Mouse (Mus musculus): ENCODE measurements around the gene Klrb1f. TPM values are rescaled to one million over a fixed set of nuclear protein-coding genes. Genes with fewer than 3 reads are reported as not detected.

Gene Klrb1f
- polyA plus RNA-seq, 1 experiment from 2014 or later = 0.21 TPM

- no peak overlapping the region for H3K4me2 ChIP-seq (replicated peaks; ENCODE audit: low read depth, low read length)
- no peaks in the 10 kb centered on the region for H3K9me3 ChIP-seq (ENCODE audit: low read length)
- no peak for ATAC-seq (ENCODE audit: low FRiP score, low TSS enrichment)
- H3K4me1 ChIP-seq (ENCODE audit: insufficient read depth, low read length) = no peaks in the 10 kb centered on the region
- WGBS = 85% methylated on average over 4 of the region's 4 CpGs
- no peaks in the 10 kb centered on the region for H3K36me3 ChIP-seq (ENCODE audit: insufficient read depth, low read length)
- no peaks in the 10 kb centered on the region for H3K27me3 ChIP-seq (ENCODE audit: insufficient read depth, low read length)
- H3K4me3 ChIP-seq (ENCODE audit: low read length) = no peak overlapping the region
- no peak overlapping the region for H3K9ac ChIP-seq (replicated peaks; ENCODE audit: low read length)
- peak overlapping the region; percentile 73 for H3K27ac ChIP-seq (ENCODE audit: low read length)
These were observed 57.3 kb downstream of the Klrb1f start for GRCm38 (mm10) chr6:129102858-129103555.

Other genes starting within 250 kb of the Klrb1f start
- gene Gm44511, start 219.6 kb upstream of the Klrb1f start, polyA plus RNA-seq (2015; fragmentation: Nextera tagmentation; extraction: Ambion mirVana) = not detected in 2 replicates
- gene Klrb1b, start 219.6 kb upstream of the Klrb1f start, polyA plus RNA-seq (2015; fragmentation: Nextera tagmentation; extraction: Ambion mirVana) = 0.36 TPM in 1 of 2 replicates, not detected in the other
- 0.12 TPM in 1 of 2 replicates, not detected in the other for gene Clec2i, start 158.3 kb upstream of the Klrb1f start, polyA plus RNA-seq (2015; fragmentation: Nextera tagmentation; extraction: Ambion mirVana)
- 0.65 and 0.87 TPM in 2 replicates for gene BC035044, start 154.8 kb upstream of the Klrb1f start, polyA plus RNA-seq (2015; fragmentation: Nextera tagmentation; extraction: Ambion mirVana)
- not detected in 2 replicates for gene Clec2g, start 111.5 kb upstream of the Klrb1f start, polyA plus RNA-seq (2015; fragmentation: Nextera tagmentation; extraction: Ambion mirVana)
- not detected in 2 replicates for gene Clec2e, start 55.0 kb downstream of the Klrb1f start, polyA plus RNA-seq (2015; fragmentation: Nextera tagmentation; extraction: Ambion mirVana)
- gene Clec2d, start 134.7 kb downstream of the Klrb1f start, polyA plus RNA-seq (2015; fragmentation: Nextera tagmentation; extraction: Ambion mirVana) = 0.90 and 0.91 TPM in 2 replicates
- 0.13 TPM in 1 of 2 replicates, not detected in the other for gene Cd69, start 229.5 kb downstream of the Klrb1f start, polyA plus RNA-seq (2015; fragmentation: Nextera tagmentation; extraction: Ambion mirVana)